Mouse (Mus musculus): ENCODE data around the gene Slc12a6.

Gene Slc12a6

GRCm38 (mm10) chr2:112265448-112266241, at the start of gene Slc12a6:
Gene Slc12a6, plus strand, starts transcription at chr2:112265825.
- DNase-seq (ENCODE audit: low read depth, low spot score): peak; percentile 82

DNA sequence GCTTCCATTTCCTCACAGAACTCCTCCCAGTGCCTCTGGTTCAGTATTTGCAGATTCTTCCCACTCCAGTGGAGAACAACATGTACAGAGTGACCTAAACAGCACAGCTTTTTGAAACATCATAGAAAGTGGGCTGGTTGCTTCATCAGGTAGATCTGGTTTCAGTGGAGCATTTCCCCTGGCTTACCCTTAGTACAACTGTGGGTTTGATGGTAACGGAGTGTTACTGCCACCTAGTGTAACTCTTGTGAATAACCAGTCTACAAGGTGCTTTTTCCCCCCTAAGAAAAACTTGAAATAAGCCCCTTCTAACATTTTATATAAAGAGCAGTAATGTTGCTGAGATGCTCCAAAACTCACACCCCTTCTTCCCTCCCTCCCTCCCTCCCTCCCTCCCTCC, 49.6 kb upstream of the Slc12a6 start:
- DNase-seq (ENCODE audit: low read depth, low spot score): no peak

GRCm38 (mm10) chr2:112217614-112218013, 48.0 kb upstream of the Slc12a6 start:
- no peak for DNase-seq (ENCODE audit: low read depth, low spot score)

- DNase-seq (ENCODE audit: low read depth, low spot score): no peak
These were observed 44.7 kb upstream of the Slc12a6 start for GRCm38 (mm10) chr2:112220880-112221279.

DNA sequence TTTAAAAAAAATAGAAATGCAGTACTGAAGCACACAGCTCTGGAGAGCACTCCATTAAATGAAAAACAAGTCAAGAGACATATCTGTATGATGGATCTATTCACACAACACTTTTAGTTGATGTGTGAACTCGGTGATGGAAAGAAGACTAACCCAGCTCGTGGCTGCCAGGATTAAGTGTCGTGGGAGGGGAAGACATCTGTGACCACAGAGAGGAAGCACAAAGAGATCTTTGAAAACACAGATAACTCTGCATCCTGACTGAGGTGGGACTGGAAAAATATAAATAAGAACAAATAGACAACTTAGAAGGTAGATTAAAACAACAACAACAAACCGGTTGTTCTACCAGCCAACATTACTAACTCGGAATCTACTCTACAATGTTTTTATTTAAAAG, 43.0 kb upstream of the Slc12a6 start:
- no peak for DNase-seq (ENCODE audit: low read depth, low spot score)

GRCm38 (mm10) chr2:112224356-112224755, 41.3 kb upstream of the Slc12a6 start:
- DNase-seq (ENCODE audit: low read depth, low spot score): no peak

DNA sequence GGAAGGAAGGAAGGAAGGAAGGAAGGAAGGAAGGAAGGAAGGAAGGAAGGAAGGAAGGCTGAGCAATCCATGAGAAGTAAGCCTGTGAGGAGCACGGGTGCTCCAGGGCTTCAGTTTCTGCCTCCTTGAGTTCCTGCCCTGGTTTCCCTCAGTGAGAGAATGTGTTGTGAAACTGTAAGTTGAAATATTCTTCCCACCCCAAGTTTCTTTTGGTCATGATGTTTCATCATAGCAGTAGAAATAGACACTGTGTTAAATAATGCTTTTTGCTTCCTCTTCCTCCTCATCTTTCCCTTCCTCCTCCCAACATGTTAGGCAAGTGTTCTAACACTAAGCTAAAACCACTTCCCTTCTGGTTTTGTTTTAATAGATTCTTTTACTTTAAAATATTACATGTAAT, 33.0 kb upstream of the Slc12a6 start:
- no peak for DNase-seq (ENCODE audit: low read depth, low spot score)

DNA sequence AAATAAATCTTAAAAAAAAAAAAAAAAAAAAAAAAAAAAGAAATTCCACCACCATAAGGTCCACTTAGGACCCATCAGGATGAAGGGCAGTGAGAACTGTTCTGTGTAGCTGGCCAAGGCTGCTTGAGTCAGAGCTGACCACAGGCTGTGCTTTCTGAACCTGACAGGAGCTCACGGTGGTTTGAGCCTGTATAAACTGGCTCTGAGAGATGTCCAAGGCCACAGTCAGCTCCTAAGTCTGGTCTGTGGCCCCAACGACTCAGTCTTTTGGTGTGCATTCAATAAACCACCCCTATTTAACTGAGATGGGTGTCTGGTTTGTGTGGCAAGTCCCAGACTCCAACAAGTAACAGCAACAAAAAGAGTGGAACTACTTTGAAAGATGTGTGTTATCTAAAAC, 29.0 kb upstream of the Slc12a6 start:
- no peak for DNase-seq (ENCODE audit: low read depth, low spot score)

GRCm38 (mm10) chr2:112238006-112238405, 27.6 kb upstream of the Slc12a6 start:
- DNase-seq (ENCODE audit: low read depth, low spot score): no peak

- peak; percentile 77 for DNase-seq (ENCODE audit: low read depth, low spot score)
These were observed 26.3 kb upstream of the Slc12a6 start, which contains the start of gene Lpcat4 for GRCm38 (mm10) chr2:112239212-112239934. Gene Lpcat4, plus strand, starts transcription at chr2:112239468.

DNA sequence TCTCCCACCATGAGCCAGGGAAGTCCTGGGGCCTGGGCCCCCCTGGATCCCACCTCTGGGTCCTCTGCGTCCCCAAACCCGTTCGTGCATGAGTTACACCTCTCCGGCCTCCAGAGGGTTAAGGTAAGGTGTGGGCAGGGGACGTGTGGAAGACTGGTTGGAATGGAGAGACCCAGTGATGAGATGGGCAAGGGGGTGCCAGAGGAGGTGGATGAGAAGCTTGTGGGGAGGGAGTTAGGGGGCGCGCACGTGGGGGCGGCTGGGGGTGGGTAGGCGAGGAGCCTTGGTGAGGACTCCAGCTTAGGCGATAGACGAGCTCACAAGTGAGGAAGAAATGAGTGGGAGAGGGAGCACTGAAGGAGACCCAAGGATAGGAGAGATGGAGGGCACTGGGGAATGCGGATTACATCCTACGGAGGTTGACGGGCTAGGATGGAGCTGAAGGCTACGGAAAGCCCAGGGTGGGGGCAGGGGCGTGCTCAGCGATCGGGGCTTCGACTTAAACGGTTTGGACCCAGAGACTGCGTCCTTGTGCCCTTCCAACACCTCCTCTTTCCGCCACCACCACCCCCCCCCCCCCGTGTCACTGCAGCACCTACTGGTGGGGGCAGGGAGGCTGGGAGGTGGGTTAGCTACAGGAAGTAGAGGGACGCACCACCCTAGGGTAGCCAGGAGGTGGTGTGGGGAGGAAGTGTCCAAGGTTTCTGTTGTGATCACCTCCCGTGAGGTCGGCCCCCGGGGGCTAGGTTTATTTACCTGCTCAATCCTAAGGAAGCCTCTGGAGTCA, 25.5 kb upstream of the Slc12a6 start:
- peak; percentile 27 for DNase-seq (ENCODE audit: low read depth, low spot score)

DNA sequence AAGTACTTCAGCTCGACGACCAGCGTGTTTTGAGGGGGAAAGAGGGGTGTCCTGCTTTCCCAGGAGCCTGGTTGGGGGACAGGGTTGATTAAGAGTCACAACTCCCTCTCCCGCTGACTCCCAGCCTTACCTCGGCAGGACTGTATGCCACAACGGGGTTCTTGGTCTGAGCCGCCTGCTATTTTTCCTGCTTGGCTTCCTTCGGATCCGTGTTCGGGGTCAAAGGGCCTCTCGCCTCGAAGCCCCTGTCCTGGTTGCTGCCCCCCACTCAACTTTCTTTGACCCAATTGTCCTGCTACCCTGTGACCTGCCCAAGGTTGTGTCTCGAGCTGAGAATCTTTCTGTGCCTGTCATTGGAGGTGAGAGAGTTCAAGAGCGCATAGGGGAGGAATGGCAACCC, 23.8 kb upstream of the Slc12a6 start:
- no peak for DNase-seq (ENCODE audit: low read depth, low spot score)

GRCm38 (mm10) chr2:112245307-112245706, 20.3 kb upstream of the Slc12a6 start:
- DNase-seq (ENCODE audit: low read depth, low spot score): no peak

DNA sequence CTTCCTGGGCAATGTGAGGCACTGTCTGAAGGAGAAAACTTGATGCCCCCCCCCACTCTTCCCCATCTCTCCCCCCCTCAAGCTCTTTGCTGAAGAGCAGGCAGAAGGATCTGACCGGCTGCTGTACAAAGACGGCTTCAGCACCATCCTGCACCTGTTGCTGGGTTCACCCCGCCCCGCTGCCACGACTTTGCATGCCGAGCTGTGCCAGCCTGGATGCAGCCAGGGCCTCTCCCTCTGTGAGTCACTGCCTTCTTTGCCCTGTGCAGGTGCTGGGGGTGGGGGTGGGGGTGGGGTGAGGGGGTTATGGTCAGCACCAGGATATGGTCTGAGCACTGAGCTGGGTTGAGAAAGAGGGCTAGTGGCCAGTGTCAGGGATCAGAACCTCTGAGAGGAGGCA, 19.4 kb upstream of the Slc12a6 start:
- DNase-seq (ENCODE audit: low read depth, low spot score): no peak

DNA sequence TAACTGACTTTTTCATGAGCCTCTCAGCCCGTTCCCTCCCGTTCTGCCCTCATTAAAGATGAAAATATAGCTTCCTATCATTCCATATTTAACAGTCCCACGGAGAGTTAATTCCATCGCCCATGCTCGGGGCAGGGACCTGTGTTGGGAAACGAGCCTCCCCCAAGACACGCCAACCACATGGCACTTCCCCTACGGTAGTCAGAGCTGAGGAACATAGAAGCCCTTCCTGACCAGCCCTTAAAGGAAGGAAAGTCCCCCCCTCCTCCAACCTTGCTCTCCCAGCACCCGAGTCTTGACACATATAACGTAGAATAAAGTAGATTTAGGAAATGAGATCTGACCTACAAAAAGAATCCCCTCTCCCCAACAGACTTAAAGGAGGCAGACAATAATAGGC, 18.3 kb upstream of the Slc12a6 start:
- no peak for DNase-seq (ENCODE audit: low read depth, low spot score)

GRCm38 (mm10) chr2:112249780-112250453, 15.7 kb upstream of the Slc12a6 start:
- no peak for DNase-seq (ENCODE audit: low read depth, low spot score)

DNA sequence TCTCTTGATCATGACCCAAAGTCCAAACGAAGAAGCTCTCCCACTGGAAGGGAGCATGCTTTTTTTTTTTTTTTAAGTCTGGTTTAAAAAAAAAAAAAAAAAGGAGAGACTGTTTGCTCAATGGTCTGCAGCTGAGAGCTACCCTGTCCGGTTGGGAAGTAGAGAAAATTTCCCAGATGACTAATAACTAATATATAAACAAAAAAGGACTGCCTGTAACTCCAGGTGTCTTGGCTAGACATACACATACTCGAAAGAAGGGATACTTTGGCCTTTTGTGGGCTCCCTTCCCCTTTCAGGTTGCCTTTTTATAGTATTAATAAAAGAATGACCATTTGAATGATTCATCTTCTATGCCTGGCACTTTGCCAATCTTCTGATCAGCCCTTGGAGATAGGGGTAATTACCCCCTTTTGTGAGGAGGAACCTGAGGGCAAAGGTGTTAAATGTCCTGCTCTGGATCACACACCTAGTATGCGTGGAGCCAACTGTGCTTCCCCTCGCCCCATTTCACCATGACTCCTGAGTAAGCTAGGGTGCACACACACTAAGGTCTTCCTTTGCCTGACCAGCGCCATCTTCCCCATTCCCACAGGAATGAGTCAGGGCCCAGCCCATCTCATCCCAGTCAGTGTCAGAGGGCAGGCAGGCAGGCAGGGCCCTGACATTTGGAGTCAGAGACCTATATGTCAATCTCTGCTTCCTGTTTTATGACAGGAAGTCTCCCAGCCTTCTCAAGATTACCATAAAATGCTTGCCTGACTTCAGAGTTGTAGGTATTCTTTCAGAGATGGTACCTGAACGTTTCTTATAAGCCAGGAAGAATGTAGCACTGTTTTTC, 10.7 kb upstream of the Slc12a6 start:
- no peak for DNase-seq (ENCODE audit: low read depth, low spot score)

DNA sequence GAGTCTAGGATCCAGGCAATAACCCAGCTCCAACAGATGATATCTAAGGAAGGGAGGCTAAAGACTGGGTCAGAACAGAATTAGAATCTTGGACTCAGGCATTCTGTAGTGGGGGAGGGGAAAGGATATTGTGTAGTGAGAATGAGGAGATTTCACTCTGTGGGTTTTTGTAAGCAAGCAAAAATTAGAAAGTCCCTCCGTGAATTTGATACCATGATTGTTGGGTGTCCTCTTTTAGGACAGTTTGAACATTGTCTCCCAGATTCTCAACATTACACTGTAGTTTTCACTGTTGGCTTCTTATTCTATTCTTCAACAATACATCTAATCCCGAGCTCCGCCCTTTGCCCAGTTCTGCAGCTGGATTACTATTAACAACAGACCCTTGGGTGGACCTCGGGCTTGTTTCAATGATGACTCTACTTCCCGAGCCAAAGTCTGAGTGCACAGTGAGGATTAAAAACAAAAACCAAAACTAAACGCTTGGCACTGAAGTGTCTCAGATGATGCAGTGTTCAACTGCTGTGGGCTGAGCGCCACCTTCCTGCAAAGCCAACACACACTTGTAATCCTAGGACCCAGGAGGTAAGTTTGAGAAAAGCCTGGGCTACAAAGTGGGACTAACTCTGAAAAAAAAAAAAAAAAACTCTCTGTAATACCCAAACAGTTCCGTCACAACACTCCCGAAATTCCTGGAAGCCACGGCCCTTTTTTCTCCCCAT, 6.2 kb upstream of the Slc12a6 start, which contains the start of gene Nutm1:
Nutm1 (minus strand) TSS at position 51 of the 722 bp plus-strand sequence.
- DNase-seq (ENCODE audit: low read depth, low spot score): no peak

DNA sequence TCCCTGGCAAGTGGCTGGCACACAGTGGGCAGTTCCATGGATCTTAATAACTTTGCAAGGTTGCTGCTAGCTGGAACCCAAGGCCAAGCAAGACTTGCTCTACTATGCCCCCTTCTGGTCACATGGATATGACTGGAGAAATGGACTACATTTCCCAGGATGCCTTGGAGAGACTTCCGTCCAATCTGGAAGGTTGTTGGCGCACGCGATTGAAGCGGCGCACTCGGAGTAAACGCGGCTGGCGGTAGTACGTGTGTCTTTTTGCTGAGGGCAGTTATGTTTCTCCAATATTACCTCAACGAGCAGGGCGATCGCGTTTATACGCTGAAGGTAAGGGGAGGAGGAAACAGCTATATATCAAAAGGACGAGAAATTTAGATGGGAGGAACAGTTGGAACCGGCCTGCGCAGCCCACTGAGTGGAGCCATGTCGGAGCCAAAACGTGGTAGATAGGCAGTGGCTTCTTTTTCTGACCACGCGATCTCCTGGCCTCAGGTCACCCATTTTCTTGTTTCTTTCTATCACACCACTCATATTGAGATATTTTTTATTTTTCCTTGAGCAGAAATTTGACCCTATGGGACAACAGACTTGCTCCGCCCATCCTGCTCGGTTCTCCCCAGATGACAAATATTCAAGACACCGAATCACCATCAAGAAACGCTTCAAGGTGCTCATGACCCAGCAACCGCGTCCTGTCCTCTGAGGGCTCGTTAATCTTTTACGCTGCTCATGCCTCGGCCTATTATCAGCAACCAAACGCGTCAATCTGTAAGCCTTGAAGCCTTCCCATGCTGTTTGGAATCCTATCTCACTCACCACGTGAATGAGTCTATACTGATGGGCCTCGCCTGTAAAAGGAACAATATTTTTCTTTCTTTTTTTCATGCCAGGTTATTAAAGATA, 3.6 kb upstream of the Slc12a6 start, which contains the start of gene Nop10:
Nop10 (plus strand) TSS at position 179 of the 906 bp plus-strand sequence.
- peak; percentile 81 for DNase-seq (ENCODE audit: low read depth, low spot score)

Data from retina, postnatal 7 days (tissue).